Mouse (Mus musculus) retina, embryonic 14.5 days (tissue): ENCODE data around the gene 4930583I09Rik.

Source experiments
- DNase-seq: peaks from one replicate; pipeline ENCODE4 v3.0.0-alpha.2; 2015; ENCODE audit warnings: low spot score

Gene 4930583I09Rik

DNA sequence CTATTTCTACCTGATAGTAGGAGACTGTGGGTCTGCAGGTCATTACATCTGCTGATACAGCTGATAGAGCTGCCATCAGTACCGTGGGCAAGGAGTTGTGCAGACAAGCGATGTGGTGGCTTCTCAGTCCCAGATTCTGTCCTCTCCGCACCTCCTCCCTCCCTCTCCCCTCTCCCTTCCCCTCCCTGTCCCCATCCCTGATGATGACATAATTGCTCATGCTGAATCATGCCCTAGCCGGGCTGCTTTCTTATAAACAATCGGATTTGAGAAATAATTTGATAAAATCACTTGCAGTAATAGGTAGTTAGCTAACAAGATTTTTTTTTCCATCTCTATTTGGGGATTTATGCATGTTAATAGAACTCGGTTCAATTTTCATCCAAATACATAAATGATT, at the start of gene 4930583I09Rik:
4930583I09Rik (minus strand) TSS at position 144 of the 400 bp plus-strand sequence.
- no peak for DNase-seq

DNA sequence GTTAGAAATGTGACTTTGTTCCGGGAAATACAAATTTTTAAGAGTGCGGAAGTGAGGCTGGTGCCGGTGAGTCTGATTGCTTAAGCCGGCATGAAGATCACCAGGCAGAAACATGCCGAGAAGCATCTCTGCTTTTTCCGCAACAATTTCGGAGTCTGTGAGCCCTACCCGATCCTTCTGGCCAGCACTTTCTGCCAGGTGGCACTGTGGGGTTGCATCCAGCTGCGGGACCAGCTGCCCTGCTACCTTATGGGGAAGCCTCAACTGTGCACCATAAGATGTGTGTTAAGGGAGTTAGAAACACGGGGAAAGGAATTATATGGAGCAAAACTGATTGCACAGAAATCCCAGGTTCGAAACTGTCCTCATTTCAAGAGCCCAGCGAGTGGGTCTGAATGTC, 40.2 kb upstream of the 4930583I09Rik start:
- no peak for DNase-seq

DNA sequence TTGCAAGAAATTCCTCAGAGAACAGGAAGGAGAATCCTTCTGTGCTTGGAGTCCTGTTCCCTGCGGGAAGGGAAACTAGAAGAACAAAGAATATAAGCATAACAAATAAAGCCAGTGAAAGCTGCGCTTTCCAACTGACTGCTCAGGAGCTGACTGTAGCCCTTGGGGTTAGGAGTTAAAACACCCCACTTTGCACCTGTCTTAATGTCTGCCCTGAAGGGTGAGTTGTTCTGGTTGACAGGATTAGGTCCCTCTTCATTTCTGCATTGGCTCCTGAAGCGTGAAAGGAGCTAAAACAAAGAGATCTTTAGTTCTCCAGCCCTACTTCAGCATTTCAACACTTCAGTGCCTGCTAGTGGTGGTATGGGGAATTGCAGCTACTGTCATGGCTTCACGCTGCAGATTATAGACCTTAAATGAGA, 37.8 kb upstream of the 4930583I09Rik start:
- peak; percentile 77 for DNase-seq

DNA sequence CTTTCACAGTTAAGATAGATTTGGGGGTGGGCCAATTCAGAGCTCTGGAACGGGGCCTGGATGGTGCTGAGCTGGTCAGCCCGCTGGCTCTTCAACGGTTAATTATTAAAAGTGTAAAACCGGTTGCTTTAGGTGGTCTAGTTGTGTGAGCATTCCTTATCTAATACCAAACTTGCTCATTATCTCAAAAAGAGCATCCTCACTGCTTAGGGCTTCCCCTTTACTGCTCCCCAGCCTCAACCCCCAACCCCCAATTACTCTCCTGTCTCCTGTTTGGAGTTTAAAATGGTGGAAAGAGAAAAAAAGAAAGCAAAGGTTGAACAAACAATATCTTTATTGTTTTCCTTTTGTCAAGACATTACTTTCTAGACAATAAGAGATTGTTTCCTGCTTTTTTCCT, 27.9 kb upstream of the 4930583I09Rik start:
- no peak for DNase-seq

DNA sequence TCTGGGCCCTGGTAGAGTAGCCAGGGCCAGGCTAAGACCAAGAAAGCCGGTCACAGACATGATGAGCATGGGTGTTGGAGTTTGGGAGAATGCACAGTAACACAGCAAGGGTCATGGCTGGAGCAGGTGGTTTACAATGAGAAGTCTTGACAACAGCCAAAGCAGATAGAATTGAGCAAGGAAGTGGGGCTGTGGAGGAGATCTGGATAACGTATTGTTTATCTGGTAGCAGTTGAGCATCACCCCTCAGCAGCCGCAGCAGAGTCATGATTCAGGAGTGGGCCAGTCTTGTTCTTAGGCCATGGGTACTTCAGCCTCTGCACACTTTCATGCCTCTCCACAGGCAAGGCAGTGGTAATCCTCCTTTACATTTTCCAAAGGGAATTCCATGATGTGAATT, 25.1 kb upstream of the 4930583I09Rik start:
- no peak for DNase-seq

DNA sequence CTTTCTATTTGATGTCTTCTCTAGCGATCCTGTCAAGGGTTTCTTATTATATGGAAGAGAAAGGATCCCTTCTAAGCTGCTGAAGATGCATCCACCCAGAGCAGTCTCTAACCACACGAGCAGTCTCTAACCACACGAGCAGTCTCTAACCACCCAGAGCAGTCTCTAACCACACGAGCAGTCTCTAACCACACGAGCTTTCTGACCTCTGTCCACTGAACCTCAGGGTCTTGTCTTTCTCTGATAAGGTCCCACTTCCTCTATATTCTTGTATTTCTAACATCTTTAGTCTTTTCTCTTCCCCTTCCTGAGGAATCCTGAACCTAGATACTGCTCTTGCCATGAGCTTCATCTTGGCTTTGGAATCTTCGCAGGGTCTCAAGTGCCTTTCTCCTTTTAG, 23.0 kb upstream of the 4930583I09Rik start:
- no peak for DNase-seq

DNA sequence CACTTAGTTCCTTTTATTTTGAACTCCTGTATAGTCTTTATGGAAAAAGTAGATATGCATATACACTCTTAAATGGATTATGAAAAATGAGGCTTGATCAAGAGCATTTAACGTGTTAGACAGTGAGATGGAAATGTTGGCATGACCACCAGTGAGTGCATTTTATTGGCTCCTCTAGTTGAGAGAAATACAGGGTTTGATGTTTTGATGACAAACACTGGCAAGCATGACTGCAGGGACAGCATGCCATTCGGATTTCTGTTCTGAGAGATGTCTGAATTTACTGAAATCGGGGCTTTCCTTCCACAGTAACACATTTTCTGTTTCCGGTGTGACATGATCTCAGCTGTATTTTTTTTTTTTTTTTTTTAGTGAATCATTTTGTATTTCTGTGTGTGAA, 12.2 kb upstream of the 4930583I09Rik start:
- DNase-seq, result no peak

DNA sequence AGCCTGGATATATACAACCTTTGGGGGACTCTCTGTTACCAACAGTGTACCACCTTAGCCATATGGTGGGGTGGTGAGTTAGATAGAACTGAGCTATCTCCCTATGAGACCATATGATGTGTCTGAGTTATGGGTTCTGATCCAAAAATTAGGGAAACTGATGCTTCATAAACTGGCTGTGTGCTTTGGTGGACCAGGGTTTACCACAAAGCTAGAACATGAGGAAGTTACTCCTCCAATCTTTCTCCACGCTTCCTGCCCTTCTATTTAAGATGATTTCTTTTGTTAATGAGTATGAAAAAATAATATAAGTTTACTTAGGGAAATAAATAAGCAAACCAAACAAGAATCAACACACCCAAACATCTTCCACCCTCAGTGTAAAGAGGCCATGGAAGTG, 10.8 kb upstream of the 4930583I09Rik start:
- no peak for DNase-seq

DNA sequence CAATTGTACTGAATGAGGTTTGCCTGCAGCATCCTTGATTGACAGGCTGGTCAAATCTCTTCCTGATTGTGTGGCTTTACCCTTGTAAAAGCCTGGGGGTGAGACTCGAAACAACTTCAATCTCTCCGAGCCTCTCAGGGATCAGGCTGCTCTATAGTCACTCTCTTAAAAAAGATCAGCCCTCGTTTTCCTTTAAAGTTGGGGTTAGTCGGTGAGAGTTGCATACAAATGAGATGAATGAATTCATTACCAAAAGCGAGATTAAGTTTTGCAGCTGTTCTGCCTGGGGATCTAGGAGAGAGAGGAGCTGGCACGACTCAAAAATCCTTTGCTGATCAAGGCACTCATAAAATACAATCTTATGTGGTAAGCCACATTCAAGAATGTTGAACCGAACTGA, 1.0 kb upstream of the 4930583I09Rik start:
- no peak for DNase-seq

DNA sequence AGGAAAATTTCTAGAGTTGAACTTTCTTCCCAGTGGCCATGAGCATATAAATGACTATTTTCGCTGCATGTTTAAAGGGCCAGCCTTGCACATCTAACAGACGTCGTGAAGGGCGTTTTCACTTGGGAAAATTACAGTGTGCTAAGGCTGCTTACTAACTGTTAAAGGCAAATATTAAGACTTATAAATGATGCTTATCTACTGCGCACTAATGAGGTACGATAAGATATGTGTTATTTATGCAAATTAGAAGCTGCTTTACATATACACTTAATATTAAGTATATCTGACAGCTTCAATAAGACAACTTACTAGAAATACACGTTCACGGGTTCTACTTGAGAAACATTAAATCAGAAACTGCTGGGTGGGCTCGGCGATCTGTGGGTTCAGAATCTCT, 481 bp upstream of the 4930583I09Rik start:
- DNase-seq, result no peak

DNA sequence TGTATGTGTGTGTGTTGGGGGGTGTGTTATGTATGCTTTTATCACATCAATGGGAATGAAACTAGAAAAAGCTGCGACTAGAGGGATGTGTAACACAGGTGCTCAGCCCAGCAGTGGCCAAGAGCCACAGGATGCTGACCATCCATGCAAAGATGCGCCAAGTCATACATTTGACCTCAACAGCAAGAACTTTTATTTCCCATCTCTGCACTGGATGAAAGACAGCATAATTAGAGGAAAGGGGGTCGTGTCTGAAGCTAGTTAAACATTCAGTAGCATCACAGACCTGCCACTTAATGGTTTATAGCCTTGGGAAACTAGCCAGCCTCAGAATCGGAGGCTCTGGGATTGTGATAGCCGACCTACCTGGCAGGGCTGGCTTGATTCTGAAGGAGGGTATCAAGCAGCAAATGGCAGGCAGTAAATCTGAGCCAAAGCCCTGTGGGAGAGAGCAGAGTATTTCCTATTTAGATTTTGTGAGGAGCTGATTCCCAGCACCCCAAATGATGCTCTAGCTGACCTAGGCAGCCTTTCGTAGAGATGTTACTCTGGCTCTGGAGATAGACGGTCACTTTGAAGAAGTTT, 1.9 kb downstream of the 4930583I09Rik start:
- no peak for DNase-seq

DNA sequence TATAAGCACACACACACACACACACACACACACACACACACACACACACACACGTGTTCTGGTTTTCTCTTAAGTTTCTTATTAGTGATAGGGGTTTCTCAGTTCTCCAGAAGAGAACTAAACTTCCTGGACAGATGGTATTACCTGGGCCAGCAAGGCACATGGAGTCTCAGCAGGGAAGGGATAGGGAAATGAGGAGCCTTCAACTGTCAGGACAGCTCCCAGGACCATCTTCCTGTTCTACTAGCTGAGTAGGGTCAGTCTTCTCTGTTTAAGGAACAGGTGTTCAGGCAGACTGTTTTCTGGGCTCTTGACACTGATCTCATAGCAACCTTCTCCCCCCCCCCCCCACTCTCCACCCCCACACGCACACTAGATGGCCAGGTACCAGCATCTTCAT, 2.8 kb downstream of the 4930583I09Rik start:
- no peak for DNase-seq

DNA sequence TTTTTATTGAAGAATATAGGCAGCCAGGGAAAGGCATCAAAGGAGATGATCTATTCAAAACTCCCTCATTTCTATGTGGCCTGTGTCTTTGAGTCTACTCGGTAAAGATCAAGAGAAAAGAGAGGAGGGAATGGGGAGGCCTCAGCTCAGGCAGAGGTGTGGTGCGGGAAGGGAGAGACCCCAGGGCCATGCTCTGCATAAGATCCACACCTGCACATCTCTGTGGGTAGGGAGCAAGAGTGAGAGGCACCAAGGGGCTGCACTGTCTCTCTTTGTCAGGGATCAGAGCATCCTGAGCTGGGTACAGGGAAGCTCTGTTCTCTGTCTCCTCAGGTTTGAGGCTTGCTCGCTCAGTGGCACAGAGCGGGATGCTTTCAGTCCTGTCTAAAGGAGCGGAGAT, 8.4 kb downstream of the 4930583I09Rik start:
- DNase-seq, result no peak

DNA sequence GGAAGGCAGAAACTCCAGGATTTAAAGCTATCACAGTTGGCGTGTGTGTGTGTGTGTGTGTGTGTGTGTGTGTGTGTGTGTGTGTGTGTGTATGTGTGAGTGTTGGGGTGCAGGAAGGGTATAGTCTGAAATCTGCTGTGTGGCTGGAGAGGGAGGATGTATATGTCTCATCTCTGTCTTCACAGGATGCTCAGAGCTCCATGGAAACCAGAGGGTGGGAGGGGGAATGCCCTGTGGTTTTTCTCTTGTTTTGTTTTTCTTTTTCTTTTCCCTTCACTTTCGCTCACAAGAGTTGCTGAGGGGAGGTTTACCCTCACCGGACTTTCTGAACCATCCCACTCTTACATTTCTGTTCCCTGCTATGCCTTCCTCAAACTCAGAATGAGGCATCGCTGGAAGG, 9.0 kb downstream of the 4930583I09Rik start:
- DNase-seq, result no peak

DNA sequence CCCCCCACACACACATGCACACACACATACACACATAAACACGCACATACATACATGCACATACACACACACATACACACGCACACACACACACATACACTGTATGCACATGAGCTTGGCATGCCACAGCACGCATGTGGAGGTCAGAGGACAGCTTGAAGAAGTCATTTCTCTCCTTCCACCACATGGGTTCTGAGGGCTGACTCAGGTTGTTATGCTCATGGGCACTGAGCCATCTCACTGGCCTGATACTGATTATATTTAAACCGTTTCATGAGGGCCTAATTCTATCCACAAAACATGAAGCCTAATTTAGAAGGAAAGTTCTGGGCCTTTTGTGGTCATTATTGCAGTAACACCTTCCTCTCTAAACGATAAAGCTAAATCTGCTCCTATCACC, 13.3 kb downstream of the 4930583I09Rik start:
- no peak for DNase-seq

DNA sequence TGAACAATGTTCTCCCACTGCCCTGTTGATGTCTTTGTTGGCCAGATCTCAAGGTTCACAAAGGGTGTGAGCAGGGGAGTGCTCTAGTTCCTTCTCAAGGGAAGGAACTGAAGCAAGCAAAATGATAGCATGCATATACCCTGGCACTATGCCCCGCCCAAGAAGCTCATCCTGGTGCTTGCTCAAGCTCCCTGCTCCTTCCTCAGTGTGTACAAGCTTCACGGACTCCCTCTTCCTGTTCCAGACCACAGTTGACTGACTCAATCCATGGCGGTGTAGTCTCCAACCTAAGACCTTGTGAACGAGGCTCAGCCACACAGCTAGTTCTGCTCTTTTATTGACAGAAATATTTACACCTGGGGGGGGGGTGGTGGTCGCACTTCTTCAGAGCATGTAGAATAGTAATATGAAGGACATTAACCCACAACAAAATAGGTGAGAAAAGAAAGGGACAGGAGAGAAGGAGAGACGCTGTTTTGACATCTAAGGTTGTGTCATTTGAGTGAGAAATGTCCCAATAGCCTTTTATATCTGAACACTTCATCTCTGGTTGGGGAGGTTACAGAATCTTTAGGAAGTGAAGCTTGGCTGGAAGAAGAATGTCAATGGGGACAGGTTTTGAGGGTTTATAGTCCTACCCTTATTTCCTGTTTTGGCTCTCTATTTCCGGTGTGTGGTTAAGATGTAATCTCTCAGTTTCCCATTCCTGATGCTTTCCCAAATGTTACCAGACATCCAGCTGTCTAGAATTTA, 14.9 kb downstream of the 4930583I09Rik start:
- no peak for DNase-seq

DNA sequence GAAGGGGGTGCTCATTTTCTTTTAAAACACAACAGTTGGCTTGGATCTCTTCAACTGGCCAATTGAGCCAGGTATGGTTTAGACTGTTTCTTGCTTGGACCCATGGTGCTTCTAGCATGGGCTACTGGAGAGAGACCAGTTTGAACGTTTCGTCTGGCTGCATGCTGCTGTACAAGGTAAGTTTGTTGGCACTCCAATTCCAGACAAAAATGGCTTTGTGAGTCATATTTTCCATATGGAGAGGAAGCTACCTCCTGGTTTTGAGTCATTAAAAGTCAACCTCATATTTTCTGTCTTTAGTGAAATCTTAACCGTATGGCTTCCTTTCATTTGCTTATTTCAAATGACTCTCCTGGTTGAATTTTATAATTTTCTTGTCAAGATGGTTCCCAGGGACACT, 19.6 kb downstream of the 4930583I09Rik start:
- DNase-seq, result no peak

DNA sequence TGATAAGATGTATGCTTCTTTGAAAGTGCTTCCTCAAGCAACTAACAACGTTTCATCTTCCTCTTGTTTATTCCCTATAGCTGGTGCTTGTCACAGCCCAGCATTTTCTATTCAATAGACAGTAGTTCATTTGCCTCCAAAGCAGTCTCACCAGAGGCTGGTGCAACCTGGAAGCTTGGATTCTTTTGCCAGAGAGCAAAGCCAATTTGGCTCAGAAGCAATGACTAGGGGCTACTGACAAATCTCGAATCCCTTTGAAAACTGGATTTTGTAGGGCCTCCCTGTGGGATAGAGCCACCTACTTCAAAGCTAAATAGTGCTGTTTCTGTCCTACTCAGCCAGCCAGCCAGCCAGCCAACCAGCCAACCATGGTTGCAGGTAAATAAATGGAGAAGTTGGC, 20.1 kb downstream of the 4930583I09Rik start:
- no peak for DNase-seq

DNA sequence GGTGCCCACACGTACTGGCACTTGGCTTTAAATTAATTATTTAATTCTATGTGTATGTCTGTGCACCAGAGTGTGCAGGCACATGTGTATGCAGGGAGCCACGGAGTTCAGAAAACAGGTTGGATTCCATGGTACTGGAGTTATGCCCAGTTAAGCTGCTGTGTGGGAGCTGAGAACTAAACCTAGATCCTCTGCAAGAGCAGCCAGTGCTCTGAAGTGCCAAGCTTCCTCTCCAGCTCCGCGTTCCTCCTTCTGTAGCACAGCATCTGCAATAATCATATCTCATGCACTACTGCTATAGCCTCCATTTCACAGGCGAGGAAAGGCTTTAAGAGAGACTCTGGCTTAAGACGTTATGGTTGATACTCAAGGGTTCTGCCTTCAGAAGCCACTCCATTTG, 22.3 kb downstream of the 4930583I09Rik start:
- DNase-seq, result no peak

DNA sequence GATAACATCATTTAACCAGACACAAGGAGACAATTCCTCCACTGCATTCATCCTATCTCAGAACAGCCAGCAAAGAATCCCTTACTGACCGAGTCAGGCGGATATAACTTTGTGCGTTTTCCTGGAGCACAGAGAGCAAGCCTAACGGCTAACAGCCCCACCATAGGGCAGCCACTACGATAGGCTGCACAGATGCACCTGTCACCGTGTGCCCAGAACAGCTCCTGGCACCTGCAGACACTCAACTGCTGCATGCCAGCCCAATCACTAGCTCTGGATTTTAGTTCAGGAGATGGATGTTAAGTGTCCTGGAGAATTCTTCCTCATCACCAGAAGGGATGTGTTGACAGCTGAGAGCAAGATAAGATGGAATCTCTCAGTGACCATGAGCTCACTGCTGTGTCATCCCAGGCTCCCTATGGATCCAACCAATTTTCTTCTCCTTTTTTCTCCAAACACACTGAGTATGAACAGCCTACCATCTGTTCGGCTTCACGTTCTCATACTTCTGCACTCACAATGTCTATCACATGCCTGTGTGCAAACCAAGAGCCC, 29.8 kb downstream of the 4930583I09Rik start:
- no peak for DNase-seq

DNA sequence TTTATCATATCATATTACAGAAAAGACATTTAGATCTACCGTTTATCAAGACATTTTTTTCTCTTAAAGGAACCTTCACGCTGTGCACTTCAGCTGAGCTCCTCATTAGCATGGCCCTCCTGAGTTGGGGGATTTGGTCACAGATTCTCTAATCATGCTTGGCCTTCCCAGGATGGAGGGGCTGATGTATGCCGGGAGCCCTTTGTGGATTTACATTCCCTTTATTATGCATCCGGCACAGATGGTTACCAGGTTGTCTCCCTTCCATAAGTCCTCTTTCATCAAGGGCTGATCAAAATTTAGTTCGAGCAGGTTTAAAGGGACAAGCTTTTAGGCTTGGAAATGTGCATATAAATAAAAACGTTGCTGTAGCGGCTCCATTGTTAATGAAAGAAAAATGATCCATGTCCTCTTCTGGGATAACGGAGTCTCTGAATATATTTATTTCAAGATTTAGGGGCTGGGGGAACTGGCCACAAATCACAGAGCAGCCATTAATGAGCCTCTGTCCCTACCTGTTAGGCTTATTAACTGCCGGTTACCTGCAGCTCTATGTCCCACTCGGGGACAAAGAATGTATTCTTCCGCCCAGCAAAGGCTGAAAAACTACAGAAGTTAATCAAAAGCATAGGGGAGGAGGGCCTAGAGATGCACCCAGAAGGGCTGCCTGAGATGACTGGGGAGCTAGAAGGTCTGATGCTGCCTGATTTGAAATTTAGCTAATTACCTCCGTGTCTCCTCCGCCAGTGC, 31.3 kb downstream of the 4930583I09Rik start:
- DNase-seq, result no peak

DNA sequence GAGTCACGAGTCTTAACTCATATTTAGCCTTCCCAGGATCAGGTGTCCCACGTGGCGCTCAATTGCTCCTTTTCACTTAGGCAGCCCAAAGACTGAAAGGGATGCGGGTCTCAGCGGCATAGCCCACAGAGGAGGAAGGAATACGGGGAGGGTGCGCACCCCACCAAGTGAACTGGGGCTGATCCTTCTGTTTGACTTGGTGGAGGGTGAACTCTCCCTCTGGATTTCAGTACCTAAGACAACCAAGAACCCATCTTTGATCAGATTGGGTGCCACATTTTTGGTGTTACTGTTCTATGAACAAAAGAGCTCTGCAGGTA, 33.0 kb downstream of the 4930583I09Rik start:
- no peak for DNase-seq
